ENCODE assay signal across 17 mouse cellular contexts in genomic region chr4:141632111-141632873, GRCm38 (mm10). TPM values are rescaled to one million over a fixed set of nuclear protein-coding genes. Genes with fewer than 3 reads are reported as not detected.
DNase-seq lines count a peak whose midpoint lies in the region; ATAC-seq lines count a peak whose summit lies in the region.
"Had no signal": no experiment of that assay in that cellular context is flagged by ENCODE, and none has a peak within 500 bp of the region (broad histone marks: within the 10 kb centered on the region; RNA-seq: fewer than 3 reads in every experiment).

No protein-coding gene starts in this region.

- no peak for ATAC-seq in megakaryocyte-erythroid progenitor cell, adult 5-6 weeks (replicated peaks; ENCODE audit: low FRiP score, low TSS enrichment, poor library complexity, severe bottlenecking)
- ATAC-seq: CD4-positive, CD25-positive, alpha-beta regulatory T cell, adult 4 months; forebrain, postnatal 0 days; inflammation-experienced regulatory T-cells, adult 6 months; midbrain, embryonic 15.5 days had no signal

- peak; percentile 69 for DNase-seq in kidney, postnatal 10 days
- DNase-seq in kidney, adult 8-10 months, result no peak
- DNase-seq in testis, postnatal 10 days (ENCODE audit: low spot score), result peak; percentile 68
- no peak for DNase-seq in testis, postnatal 14 days (ENCODE audit: low spot score)
- DNase-seq in lung, postnatal 14 days, result peak; percentile 70
- no peak for DNase-seq in thymus, postnatal 10 days (ENCODE audit: low spot score in 2 of 2)
- DNase-seq: cerebellum, adult 8-10 months; cerebellum, postnatal 25 days; forebrain, postnatal 0 days; heart, postnatal 10 days; kidney, adult 11 months; right cerebral cortex, postnatal 25 days had no signal

RNA-seq across cellular contexts. Expression of gene Slc25a34, which starts 8.7 kb away (rescaled TPM):
- total RNA-seq in megakaryocyte-erythroid progenitor cell, adult 5-6 weeks (2014; fragmentation: Nextera tagmentation), result not detected in 2 replicates
- 0.65 TPM in 1 of 2 replicates, not detected in the other for total RNA-seq in megakaryocyte-erythroid progenitor cell, adult 5-6 weeks (2017)

RNA-seq across cellular contexts. Expression of gene Tmem82, which starts 13.9 kb away (rescaled TPM):
- total RNA-seq in megakaryocyte-erythroid progenitor cell, adult 5-6 weeks (2014; fragmentation: Nextera tagmentation), result 0.37 TPM in 1 of 2 replicates, not detected in the other
- total RNA-seq in megakaryocyte-erythroid progenitor cell, adult 5-6 weeks (2017), result 0.52 and 0.57 TPM in 2 replicates

RNA-seq across cellular contexts. Expression of gene Fblim1, which starts 26.4 kb away (rescaled TPM):
- total RNA-seq in megakaryocyte-erythroid progenitor cell, adult 5-6 weeks (2014; fragmentation: Nextera tagmentation), result not detected in 2 replicates
- total RNA-seq in megakaryocyte-erythroid progenitor cell, adult 5-6 weeks (2017), result not detected in 2 replicates

RNA-seq across cellular contexts. Expression of gene Plekhm2, which starts 32.4 kb away (rescaled TPM):
- total RNA-seq in megakaryocyte-erythroid progenitor cell, adult 5-6 weeks (2014; fragmentation: Nextera tagmentation), result 7.7 and 16.9 TPM in 2 replicates
- total RNA-seq in megakaryocyte-erythroid progenitor cell, adult 5-6 weeks (2017), result 4.9 and 22.4 TPM in 2 replicates

RNA-seq across cellular contexts. Expression of gene Rsc1a1, which starts 53.1 kb away (rescaled TPM):
- total RNA-seq in megakaryocyte-erythroid progenitor cell, adult 5-6 weeks (2014; fragmentation: Nextera tagmentation), result 19.1 and 23.4 TPM in 2 replicates
- total RNA-seq in megakaryocyte-erythroid progenitor cell, adult 5-6 weeks (2017), result 17.1 and 26.1 TPM in 2 replicates
- total RNA-seq: layer of hippocampus, adult 2 months had no signal

Comparison
In these comparisons a context has a peak if more than half of its experiments do, and no peak if none do; other contexts are left out.
1. DNase-seq: peak in kidney, postnatal 10 days (single experiment), testis, postnatal 10 days (single experiment) and lung, postnatal 14 days (single experiment); none in kidney, adult 8-10 months (0 of 2), testis, postnatal 14 days (single experiment) and thymus, postnatal 10 days (0 of 2).